Mouse (Mus musculus) lung, postnatal 10 days (tissue): ENCODE measurements at regions not wholly inside any gene's neighbourhood (a gene's known extent, or its start where the extent isn't known, plus 50 kb on each side); places are given as distances from the start of the nearest gene placed in this dataset.

Experiments used
- DNase-seq: peaks from one replicate; pipeline ENCODE4 v3.0.0; 2021

- no peak for DNase-seq
Observed at GRCm38 (mm10) chr10:72762964-72763363, 108.3 kb downstream of the Zwint start.

DNA sequence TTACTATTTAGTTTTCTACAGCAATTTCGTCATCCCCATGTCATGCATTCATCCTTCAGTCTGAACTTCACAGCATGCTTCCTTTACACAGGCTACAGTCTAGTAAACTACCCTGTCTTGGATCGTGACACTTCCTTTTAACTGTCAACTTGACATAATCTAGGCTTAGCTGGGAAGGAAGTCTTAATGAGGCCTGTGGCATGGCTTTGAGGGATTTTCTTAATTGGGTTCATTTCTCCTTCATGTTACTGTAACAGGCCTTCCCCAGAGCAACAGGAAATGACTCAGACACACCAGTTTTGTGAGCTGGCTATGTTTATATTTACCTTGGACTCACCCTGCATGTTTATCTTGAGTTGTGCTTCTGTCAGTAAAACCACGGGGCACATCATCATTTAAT lies 123.7 kb downstream of the Zwint start:
- peak; percentile 26 for DNase-seq

- no peak for DNase-seq
Observed at GRCm38 (mm10) chr10:72811614-72812013, 157.0 kb downstream of the Zwint start.

- DNase-seq: no peak
Observed at GRCm38 (mm10) chr10:72847358-72848082, 192.9 kb downstream of the Zwint start.

GRCm38 (mm10) chr10:72867956-72868355 lies 213.3 kb downstream of the Zwint start:
- no peak for DNase-seq
